Mouse (Mus musculus) thymus, postnatal 4 days (tissue): ENCODE results near the gene Papolb.

Experiments
- DNase-seq: peaks from one replicate; pipeline ENCODE4 v3.0.0; 2021

Gene Papolb

GRCm38 (mm10) chr5:142518973-142519372, 10.9 kb downstream of the Papolb start:
- DNase-seq = no peak

- no peak for DNase-seq
These were observed 17.8 kb downstream of the Papolb start for GRCm38 (mm10) chr5:142512112-142512511.

- no peak for DNase-seq
These were observed 19.8 kb downstream of the Papolb start for GRCm38 (mm10) chr5:142510061-142510414.

- no peak for DNase-seq
These were observed 20.5 kb downstream of the Papolb start for GRCm38 (mm10) chr5:142509141-142510060.

- peak; percentile 43 for DNase-seq
These were observed 24.0 kb downstream of the Papolb start for GRCm38 (mm10) chr5:142505695-142506423.

GRCm38 (mm10) chr5:142504175-142504574, 25.7 kb downstream of the Papolb start:
- DNase-seq = no peak

- DNase-seq = peak; percentile 74
These were observed 27.5 kb downstream of the Papolb start for GRCm38 (mm10) chr5:142502414-142502813.

- DNase-seq = peak; percentile 41
These were observed 29.0 kb downstream of the Papolb start for GRCm38 (mm10) chr5:142500918-142501317.

- peak; percentile 60 for DNase-seq
These were observed 30.9 kb downstream of the Papolb start for GRCm38 (mm10) chr5:142498964-142499363.

- DNase-seq = no peak
These were observed 34.4 kb downstream of the Papolb start for GRCm38 (mm10) chr5:142495321-142496096.

GRCm38 (mm10) chr5:142493307-142493706, 36.6 kb downstream of the Papolb start:
- no peak for DNase-seq

GRCm38 (mm10) chr5:142489955-142490707, 39.7 kb downstream of the Papolb start:
- no peak for DNase-seq

GRCm38 (mm10) chr5:142486654-142487053, 43.2 kb downstream of the Papolb start:
- DNase-seq = no peak

GRCm38 (mm10) chr5:142483581-142483980, 46.3 kb downstream of the Papolb start:
- no peak for DNase-seq

GRCm38 (mm10) chr5:142482512-142482911, 47.4 kb downstream of the Papolb start:
- peak; percentile 50 for DNase-seq

- peak; percentile 90 for DNase-seq
These were observed 50.9 kb downstream of the Papolb start for GRCm38 (mm10) chr5:142478829-142479435.

- DNase-seq = no peak
These were observed 51.8 kb downstream of the Papolb start for GRCm38 (mm10) chr5:142477866-142478615.

GRCm38 (mm10) chr5:142477346-142477745, 52.5 kb downstream of the Papolb start:
- DNase-seq = no peak
